Mouse (Mus musculus): ENCODE results near the gene Mphosph8.

DNA sequence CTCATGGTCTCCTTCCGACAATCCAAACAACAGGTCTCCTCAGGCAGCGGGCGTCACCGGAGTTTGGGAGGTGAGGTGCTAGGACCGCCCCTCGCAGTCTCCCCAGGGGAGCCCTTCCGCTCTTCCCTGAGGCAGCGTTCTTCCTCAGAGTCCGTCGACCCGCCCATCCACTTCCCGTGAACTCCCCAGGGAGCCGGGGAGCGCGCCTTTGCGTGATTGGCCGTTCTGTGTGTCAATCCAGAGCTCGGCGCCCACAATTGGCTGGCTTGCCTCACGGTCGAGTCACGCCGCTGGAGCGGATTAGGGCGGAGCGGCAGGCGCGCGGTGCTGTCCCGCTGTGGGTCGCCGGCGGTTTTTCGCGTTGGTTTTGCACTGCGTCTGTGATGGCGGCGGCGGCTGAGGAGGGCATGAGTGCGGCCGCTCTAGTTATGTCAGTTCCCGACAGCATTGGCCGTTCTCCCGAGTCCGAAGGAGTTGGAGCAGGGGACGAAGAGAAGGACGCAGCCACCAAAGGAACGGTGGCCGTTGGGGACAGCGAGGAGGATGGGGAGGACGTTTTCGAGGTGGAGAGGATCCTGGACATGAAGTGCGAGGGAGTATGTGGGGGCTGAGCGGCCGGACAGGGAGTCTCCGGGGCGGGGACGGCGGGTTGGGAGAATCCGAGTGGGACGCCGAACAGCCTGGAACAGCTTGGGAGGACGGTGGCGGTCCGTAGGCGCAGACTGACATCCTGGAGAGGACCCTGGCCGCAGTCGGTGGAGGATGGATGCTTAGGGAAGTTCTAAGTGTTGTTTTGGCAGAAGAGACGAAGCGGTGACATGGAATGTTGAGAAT, at the start of gene Mphosph8:
- TF ChIP-seq POLR2A (IDR thresholded peaks at IDR 0.05; ENCODE audit: insufficient read depth, low read depth, low read length) (peak; percentile 88), CTCF (IDR thresholded peaks at IDR 0.05; ENCODE audit: insufficient read depth, low read depth, low read length) (no peak)

Data from olfactory bulb, adult 2 months (tissue).